Mouse (Mus musculus): ENCODE results near the gene Klhdc8a.

- TF ChIP-seq CTCF (IDR thresholded peaks at IDR 0.05; ENCODE audit: insufficient read depth, low read depth, low read length) (no peak), POLR2A (IDR thresholded peaks at IDR 0.05; ENCODE audit: insufficient read depth, low read depth, low read length) (no peak)
Observed at GRCm38 (mm10) chr1:132354234-132354633, 55.8 kb downstream of the Klhdc8a start.

Measured in olfactory bulb, adult 2 months (tissue).